Mouse (Mus musculus): Measurements from ENCODE around the gene Rpp25l. TPM values are rescaled to one million over a fixed set of nuclear protein-coding genes. Genes with fewer than 3 reads are reported as not detected.
"Not testable (repeated sequence)": the region's sequence is repeated elsewhere in the genome, so short reads cannot be mapped to it uniquely, and the experiment has no call there.

Rpp25l gene
- total RNA-seq (2022), result 10 to 100 TPM; 29.7 to 35.8 (median 33.3) TPM

DNA sequence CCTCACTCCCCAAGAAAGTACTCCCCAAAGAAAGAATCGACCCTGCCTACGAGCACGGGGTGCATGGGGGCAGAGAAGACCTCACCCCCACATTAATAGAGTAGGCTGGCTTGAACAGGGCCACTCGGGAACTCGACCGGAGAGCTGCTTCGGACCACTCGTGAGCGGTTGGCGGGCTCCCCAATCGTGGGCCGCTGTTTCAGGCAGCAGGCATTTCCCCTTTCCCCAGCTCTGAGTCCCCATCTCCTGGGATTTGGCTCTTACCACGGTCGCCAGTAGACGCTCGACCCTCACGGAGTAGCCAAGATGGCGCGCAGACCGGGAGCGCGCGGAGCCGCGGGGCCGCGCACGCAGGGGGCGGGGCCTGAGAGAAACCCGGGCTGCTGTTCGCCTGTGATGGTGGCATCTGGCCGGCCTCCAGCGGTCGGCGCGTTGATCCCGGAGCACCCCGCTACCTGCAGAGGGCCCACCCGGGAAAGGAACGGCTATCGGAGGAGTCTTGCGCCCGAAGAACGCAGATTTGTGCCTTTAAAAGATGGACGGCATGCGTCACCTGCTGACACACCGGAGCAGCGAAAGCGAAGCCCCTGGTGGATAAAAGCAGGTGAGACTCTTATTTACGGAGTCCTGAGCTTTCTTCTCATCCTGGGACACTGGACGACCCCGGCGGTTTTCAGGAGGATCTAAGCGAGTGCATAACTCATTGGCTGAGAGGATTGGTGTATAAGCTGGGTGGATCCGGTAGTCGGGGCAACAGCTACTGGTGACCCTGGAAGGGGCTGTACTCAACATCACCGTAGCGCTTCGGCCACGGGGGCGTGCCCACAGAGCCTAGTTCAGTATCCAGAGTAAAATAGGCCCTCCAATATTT is at the start of gene Rpp25l:
TSS of gene Rpp25l (minus strand) at position 338 of the 871 bp plus-strand sequence.
- peak; percentile 79 for DNase-seq (ENCODE audit: low spot score)

DNA sequence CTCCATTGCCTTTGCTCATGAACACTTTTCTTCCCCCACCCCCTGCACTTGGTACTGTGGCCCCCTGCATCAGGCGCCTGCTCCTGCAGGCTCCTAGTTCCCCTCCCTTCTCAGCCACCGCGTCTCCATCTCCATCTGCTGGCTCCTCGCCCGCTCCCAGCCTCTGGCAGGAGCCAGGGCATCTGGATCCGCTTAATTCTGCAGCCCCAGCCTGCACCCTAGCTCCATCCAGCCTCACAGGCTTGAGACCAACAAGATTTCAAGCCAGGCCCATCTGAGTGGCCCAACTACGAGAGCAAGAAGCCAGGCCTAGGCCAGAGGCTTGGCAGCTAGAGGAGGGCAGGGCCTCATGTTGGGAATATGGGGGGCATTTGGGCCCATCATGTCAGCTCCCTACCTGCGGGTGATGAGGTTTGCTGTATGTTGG is 49.4 kb upstream of the Rpp25l start:
- not testable (repeated sequence) for DNase-seq (ENCODE audit: low spot score)

DNA sequence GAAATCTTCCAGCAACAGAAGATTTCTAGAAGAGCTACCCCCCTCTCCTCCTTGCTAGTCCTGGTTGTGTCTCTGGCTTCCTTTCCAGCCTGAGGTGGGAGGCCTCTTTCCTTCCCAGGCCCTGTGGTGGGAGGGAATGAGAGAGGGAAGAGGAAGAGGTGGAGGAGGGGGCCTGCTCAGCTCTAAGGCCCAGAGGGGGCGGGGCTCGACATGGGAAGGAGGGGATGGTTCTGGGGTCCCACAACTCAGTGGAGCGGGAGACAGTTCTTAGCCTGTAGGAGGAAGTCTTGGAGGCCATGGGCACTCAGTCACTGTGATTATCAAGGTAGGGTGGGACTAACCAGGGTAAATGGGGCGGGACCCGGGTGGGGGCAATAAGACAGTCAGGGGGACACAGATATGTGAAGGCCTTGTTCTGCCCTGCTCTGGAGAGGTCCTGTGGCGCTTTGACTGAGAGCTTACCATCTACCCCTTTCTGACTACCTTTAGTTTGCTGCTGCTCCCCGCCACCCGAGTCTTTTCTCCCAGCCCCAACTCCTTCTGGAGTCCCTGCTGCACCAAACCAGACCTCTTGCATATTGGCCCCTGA is 48.9 kb upstream of the Rpp25l start:
- no peak for DNase-seq (ENCODE audit: low spot score)

DNA sequence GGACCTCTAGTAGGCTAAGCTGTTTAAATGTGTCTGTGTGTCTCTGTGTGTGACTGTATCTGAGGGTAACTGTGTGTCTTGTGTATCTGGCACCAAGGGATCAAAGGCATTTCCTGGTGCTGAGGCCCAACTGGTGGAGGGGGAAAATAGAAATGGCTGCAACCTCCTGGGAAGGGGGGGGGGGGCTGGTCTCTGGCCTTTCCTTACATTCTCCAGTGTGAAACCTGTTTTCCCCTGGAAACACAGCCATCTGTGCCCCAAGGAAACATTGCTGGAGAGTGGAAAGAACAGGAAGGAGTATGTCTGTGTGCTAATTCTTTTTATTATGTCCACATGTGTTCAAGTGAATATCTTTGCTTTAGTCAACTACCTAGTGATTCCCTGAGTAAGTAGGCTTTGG is 48.3 kb upstream of the Rpp25l start:
- no peak for DNase-seq (ENCODE audit: low spot score)

DNA sequence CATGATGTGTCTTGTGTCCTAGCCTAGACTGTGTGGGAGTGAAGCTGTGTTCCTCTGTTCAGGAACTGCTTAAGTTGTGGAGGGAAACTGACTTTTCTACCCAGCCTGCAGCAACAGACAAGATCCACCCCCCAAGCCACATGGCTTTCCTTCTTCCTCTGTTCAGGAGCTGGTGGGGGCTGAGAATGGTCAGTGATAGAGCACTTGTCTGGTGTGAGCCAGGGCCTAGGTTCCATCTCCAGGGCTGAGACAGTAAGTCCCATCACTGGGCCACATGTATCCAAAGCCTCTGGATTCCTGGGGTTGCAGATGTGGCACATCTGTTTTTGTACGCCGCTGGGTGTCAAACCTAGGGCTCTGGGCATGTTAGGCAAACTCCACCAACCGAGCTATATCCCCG is 47.6 kb upstream of the Rpp25l start:
- no peak for DNase-seq (ENCODE audit: low spot score)

DNA sequence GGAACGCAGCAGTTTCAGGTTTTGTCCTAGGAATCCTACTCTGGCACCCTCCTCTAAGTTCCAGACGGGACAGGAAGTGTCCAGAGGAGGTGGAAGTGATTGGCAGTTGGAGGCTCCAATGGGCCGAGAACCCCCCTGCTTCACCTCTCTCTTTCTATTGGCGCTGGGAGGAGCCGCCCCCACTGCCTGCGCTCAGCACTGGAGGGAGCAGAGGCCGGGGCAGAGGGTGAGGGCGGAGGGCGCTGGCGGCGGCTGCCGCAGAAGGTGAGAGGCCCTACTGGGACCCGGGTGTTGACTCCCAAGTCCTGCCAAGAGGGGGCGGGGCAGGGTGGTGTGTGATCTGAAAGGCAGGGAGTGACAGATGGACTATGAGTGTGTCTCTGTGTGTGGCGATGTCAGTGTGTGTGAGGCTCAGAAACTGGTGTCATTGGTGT is 47.0 kb upstream of the Rpp25l start:
- peak; percentile 94 for DNase-seq (ENCODE audit: low spot score)

DNA sequence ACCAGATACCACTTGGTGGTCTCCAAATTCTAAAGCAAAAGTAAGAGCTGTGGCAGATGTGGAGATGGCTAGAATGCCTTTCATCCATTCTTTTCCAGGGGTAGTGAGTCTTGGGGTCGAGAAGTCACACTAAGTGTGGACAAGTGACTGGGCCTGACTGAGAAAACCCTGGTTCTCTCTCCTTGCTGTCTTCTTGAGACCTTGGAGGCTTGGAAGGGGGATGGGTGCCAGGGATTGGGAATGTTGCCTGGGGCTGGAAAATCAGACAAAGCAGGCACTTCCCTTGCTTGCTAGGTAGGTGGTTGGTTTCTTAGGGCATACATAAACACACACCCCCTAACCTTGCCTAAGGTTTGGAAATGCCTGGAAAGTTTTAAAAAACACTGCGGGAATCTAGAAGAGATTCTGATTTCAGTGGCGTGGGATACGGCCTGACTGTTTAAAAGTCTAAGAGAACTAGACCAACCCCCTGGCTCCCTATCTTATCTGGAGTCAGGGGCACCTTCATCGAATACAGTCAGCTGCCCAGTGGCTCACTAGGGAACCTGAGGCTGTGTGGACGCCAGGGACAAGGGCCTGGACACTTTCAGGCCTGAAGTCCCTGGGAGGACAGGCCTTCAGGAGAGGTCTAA is 46.4 kb upstream of the Rpp25l start:
- DNase-seq (ENCODE audit: low spot score), result no peak

DNA sequence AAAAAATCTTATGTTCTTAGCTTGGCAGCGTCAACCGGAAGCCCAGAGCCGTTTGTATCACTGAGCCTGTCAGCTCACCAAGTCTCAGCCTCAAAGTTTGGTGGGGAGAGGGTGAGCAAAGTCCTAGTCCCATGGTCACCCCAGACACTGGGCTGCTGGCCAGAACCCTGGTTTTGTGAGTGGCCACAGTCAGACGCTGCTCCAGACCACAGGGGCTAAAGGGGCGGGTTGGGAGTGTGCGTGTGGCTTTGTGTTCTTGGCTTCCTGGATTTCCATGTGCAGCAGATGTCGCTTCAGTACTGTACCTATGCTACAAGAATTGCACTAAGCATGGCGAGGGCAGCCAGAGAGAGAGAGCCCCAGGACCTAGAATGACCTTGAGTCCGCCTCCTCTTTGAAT is 45.9 kb upstream of the Rpp25l start:
- no peak for DNase-seq (ENCODE audit: low spot score)

DNA sequence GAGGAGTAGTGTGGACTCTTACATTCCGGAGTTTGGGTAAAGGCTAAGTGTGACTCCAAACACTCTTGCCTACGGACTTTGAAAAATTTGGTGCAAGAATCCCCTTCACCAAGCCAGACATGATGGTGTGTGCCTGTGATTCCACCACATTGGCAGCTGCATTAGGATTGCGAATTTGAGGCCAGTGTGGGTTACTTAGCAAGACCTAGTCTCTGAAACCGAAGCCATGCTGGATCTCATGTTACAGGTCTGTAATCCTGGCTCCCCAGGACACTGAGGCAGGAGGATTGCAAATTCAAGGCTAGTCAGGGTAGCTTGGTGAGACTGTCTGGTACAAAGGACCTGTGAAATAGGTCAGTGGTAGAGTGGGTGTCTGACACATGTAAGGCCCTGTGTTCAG is 45.4 kb upstream of the Rpp25l start:
- DNase-seq (ENCODE audit: low spot score), result no peak

DNA sequence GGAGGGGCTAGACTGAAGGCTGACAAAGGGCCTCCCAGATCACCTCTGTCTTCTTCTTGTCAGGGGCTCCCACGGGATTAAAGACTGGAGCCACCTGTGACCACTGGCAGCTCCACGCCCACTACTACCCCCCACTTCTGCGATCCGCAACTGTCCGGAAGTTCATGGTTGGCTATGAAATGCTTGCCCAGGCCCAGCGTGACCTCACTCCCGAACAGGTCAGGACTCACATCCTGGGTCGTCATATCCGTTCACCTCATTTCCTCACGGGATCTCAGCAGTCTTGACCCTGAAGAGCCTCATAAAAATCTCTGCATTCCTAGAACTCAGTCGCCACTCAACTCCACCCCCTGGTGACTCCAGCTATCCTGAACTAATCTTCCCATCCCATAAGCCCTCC is 44.7 kb upstream of the Rpp25l start:
- DNase-seq (ENCODE audit: low spot score), result no peak

DNA sequence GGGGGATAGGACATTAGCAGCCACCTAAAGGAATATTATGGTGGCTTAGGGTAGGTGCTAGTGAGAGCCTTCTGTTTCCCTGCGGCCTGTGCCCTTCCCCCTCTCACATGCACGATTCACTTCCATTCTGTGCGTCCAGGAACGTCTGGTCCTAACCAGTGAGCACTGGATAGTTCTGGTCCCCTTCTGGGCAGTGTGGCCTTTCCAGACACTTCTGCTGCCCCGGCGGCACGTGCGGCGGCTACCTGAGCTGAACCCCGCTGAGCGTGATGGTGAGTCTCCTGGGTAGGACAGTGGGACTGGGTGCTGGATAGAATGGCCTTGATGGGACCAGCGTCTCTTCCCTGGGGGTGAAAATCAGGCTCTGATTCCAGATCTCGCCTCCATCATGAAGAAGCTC is 44.0 kb upstream of the Rpp25l start:
- DNase-seq (ENCODE audit: low spot score), result no peak

DNA sequence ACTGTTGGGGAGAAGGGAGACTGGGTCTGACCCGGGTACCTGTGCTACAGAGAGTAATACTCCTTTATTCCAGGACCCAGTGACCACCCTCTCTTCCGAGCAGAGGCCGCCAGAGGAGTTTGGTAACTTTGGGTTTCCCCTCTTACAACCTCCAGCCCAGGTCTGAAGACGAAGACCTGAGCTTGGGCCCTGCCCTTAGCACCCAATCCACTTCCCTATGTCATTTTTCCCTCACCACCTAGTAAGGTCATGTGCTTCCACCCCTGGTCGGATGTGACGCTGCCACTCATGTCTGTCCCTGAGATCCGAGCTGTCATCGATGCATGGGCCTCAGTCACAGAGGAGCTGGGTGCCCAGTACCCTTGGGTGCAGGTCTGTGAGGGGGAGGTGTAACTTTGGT is 43.1 kb upstream of the Rpp25l start:
- DNase-seq (ENCODE audit: low spot score), result no peak

DNA sequence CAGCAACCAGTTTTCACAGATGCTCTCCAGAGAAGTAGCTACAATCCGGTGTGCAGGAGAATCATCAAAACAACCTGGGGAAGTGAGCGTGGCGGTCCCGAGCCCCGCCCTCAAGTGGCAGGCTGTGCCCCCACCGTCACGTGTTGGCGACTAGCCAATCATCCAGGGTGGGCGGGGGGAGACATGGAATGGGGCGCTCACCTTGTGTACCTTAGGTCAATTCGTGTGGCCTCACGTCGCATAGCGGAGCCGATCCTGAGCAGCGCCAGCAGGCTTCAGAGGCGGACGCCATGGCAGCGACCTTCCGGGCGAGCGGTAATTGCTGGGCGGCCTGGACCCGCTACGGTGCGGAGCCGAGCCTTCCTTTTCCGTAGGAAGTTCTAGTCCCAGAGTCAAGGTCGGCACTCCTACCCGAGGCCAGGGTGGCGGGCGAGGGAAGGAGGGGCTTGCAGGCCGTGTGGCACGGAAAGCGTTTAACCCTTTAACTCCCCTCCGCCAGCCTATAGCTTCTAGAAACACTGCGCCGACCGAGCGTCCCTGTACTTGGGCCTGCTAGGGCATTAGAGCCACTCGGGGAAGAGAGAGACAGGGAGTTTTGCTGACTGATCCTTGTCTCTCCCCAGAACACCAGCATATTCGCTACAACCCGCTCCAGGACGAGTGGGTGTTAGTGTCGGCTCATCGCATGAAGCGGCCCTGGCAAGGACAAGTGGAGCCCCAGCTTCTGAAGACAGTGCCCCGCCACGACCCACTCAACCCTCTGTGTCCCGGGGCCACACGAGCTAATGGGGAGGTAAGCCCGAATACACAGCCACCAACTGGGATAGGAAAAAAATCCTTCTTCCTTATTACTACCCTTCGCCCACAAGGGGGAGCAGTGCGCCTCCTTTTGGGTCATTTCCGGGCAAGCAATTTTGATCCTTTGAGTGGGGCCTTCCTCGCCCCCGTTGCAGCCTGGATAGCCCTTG is 42.3 kb upstream of the Rpp25l start, which contains the start of gene Sigmar1:
TSS of gene Sigmar1 (minus strand) at position 820 of the 968 bp plus-strand sequence.
- peak; percentile 86 for DNase-seq (ENCODE audit: low spot score)

DNA sequence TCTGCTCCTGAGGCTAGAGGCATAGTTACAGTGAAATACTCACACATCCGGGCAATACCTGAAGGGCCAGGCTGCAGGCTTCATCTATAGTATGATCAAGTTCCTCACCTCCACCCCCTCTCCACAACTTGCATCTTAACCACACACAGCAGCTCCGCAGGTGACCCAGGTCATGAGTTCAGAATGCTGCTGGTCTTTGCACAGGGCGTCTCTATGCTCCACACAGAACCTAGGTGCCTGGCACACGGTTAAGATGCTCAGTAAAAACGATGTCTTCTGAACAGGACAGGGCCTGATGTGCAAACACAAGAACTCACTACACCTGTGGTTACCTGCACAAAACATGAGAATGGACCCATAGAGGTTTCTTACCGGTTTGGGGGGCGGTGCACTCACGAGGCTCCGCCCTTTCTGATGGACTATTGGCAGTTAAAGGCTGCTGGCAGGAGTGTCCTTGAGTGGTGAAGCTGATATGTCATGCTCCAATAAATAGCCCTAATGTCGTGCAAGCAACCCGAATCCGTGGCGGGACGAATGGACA is 41.5 kb upstream of the Rpp25l start, which contains the start of gene Galt:
TSS of gene Galt (plus strand) at position 432 of the 541 bp plus-strand sequence.
- DNase-seq (ENCODE audit: low spot score), result no peak

DNA sequence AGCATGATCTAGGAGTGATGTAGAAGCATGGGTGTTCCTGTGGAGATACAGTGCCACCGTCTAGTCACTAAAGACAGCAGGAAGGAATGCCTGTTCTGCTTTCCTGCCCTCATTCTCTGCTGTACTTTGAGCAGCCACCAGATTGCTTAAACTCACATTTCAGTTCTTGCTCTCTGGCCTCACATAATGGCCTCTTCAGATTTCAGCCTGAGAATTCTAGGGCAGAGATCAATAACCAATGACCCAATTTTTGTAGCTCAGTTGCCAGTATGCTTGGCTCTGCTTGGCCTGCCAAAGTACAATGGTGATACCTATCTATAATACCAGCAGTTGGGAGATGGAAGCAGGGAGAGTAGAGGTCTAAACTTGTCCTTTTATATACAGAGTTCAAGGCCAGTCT is 31.7 kb upstream of the Rpp25l start:
- DNase-seq (ENCODE audit: low spot score), result no peak

DNA sequence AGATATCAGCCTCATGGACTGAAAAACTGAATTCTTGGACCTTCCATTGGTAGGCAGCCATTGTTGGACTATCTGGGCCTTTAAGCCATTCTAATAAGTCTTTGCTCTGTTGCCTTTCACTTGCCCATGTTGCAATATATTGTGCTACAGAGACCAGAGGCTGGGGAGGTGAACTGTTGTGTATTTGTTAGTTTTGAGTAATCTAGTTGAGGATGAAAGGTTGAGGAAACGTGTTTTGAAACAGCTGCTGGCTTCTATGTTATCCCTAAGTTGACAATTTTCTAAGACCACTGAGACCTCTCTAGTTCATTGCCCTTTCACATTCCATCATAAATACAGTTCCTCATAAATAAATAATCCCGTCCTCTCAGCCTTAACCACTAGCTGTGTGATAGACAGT is 30.8 kb upstream of the Rpp25l start:
- DNase-seq (ENCODE audit: low spot score), result no peak

DNA sequence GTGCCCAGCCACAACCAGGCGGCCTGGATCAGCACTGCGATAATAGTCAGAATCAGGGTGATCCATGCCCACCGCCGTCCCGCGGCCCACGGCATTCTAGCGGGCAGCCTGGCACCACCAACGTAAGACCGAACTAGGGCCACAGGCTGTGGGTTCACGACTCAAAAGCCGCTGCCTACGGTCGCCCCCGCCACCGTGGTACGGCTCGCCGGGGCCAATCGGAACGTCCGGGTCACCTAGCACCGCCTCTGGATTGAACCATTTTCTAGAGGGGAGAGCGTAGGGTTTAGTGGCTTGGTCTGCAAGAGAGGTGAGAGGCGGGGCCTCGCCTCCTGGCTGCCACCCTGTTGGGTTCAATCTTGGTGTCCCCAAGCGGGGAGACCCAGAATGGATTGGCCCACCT is 27.8 kb upstream of the Rpp25l start:
- peak; percentile 95 for DNase-seq (ENCODE audit: low spot score)

DNA sequence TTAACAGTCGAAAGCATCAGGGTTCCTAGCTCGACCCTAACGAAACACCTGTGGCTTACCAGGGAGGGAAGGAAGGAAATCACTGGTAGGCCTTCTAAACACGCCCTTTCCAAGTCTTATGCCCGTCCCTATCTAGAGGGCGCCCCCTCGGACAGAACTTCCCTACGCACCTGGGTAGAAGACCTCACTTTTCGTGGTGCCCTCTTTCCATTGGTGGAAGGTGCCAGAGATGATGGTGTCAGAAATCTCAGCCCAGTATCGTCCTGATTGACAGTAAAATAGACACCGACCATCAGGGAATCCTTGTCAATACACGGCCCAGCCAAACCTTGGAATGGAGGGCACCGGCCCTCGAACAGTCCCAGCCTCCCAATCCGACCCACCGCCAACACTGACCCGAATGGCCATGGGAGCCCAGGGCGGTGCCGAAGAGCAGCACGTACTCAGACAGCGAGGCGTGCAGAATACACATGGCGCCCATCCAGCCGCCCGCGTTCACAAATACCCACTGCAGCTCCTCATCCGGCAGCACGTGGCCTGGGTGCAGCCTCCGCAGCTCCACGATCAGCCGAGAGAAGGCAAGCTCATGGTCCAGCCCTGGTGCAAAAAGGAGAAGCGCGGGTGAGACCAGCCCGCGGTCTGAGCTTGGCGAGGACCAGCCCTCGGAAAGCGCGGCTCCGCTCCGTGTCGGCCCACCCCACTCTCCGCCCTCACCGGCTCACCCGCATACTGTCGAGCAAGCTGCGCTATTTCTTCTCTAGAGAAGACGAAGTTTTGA is 27.2 kb upstream of the Rpp25l start:
- DNase-seq (ENCODE audit: low spot score), result no peak

DNA sequence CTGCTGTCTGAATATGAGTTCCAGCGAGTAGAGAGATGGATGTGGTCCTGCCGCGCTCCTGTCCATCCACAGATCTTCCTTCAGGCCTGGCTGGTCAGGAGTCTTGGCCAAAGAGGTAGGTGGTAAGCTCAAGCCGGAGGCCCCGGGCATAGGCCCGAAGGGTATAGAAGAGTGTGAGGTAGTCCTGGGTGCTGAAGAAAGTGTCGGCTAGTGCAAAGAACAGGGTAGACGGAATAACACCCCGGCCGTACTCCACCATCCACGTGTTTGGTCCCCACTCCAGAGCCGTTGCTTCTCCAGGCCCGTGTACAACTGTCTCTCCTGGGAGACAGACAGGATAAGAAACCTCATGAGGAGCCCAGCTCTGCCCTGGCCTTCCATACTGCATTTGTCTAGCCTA is 25.9 kb upstream of the Rpp25l start:
- DNase-seq (ENCODE audit: low spot score), result no peak

DNA sequence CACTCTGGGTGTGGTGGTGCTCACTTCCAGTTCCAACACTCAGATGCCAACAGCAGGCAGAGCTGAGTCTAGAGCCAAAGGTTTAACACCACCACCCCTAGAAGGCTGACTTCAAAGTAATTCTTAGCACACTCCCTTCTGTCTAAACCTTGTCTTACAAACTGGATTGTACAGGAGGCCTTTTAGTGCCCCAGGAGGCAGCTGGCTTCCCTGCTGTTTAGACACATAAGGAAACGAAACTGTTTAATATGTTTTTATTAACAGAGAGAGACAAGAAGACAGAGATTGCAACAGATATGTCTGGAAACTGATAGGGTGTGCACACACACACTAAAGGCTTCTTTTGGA is 24.9 kb upstream of the Rpp25l start:
- DNase-seq (ENCODE audit: low spot score), result no peak

Measured in heart, adult 8-10 months (tissue).